Mouse (Mus musculus) erythroblast, embryonic 14.5 days (primary cell): ENCODE results near the gene Xxylt1.

Source experiments
- GATA1 ChIP-seq: IDR thresholded peaks from 2 replicates; pipeline ENCODE4 v1.6.1; 2012; ENCODE audit warnings: low read length, inconsistent platforms, mixed read lengths
- TAL1 ChIP-seq: IDR thresholded peaks from 3 replicates; pipeline ENCODE4 v1.6.1; 2012; ENCODE audit warnings: low read length, inconsistent platforms, mixed read lengths

DNA sequence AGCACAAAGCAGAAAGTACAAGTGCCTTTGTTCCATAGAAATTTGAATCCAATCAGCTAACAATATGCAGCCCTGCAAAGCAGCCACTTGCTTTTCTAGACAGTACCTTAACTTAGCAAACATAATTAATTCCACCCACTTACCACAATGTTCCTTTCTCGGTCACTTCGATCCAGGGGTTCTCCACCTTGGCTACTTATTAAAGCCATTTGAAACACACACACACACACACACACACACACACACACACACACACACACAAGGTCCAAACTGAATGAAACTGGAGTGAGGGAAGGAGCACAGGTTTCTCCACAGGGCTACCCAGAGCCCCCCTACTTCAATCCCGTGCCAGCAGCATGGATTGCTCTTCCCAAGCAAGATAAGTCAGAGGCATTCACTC lies 164.3 kb downstream of the Xxylt1 start:
- TF ChIP-seq GATA1 (no peak), TAL1 (no peak)
